8 mouse cellular contexts compared by ENCODE assay signal in the genomic region with DNA sequence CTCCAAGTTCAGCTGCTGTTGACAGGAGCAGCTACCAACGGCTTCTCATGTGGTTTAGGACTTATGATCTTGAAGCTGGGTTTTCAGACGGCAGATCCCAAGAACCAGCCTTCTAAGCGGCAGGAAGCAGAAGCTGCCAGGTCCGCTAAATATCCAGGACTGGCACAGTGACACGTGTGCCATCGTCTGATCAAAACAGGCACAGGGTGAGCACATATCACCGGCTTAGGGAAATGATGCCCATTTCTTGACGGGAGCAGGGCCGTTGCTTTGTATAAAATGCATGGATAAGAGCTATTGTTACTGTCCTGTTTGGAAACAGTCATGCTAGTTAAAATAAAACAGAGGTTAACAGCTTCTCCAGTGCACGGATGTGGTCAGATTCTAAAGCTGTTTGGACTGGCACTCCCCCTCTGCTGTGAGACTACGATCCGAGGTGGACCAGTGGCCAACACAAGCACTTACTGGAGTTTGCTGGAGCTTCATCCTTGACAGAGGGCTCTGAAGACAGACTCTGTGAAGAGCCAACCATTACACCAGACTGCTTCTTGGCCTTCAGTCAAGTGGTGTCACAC. TPM values are rescaled to one million over a fixed set of nuclear protein-coding genes. Genes with fewer than 3 reads are reported as not detected.
DNase-seq lines count a peak whose midpoint lies in the region; ATAC-seq and TF ChIP-seq lines count a peak whose summit lies in the region.

No protein-coding gene starts in this region.

- no peak for TF ChIP-seq POLR2A in testis, adult 2 months (IDR thresholded peaks at IDR 0.05; ENCODE audit: control insufficient read depth, low read depth, low read length)

- H3K9me3 ChIP-seq in forebrain, postnatal 0 days (ENCODE audit: low read length) = no peaks in the 10 kb centered on the region
- no peaks in the 10 kb centered on the region for H3K9me3 ChIP-seq in liver, embryonic 14.5 days (ENCODE audit: control insufficient read depth, low read length)

- 46% methylated on average over 12 of the region's 12 CpGs for WGBS in forebrain, postnatal 0 days
- WGBS in liver, embryonic 14.5 days (ENCODE audit: insufficient replicate concordance) = 21% methylated on average over 12 of the region's 12 CpGs

- no peaks in the 10 kb centered on the region for H3K36me3 ChIP-seq in testis, adult 2 months (ENCODE audit: control insufficient read depth, insufficient read depth, low read length)
- H3K36me3 ChIP-seq in forebrain, postnatal 0 days (ENCODE audit: insufficient read depth) = peaks cover 8% of the 10 kb centered on the region; the same call in 1 of the 2 replicates
- peaks cover 8% of the 10 kb centered on the region for H3K36me3 ChIP-seq in liver, embryonic 14.5 days (replicated peaks; ENCODE audit: control insufficient read depth, insufficient read depth, low read depth)

- peak; percentile 9; the same call in 1 of the 2 replicates for ATAC-seq in forebrain, postnatal 0 days
- peak; percentile 31; the same call in 1 of the 2 replicates for ATAC-seq in liver, embryonic 14.5 days (ENCODE audit: insufficient read depth)

- no peak for TF ChIP-seq CTCF in testis, adult 2 months (IDR thresholded peaks at IDR 0.05; ENCODE audit: control insufficient read depth, insufficient read depth, insufficient replicate concordance, low read depth, low read length)
- no peak for TF ChIP-seq CTCF in forebrain, postnatal 0 days (IDR thresholded peaks at IDR 0.05; ENCODE audit: low read depth)
- TF ChIP-seq CTCF in liver, embryonic 14.5 days (IDR thresholded peaks at IDR 0.05; ENCODE audit: low read depth) = no peak

- no peak for TF ChIP-seq EP300 in liver, embryonic 14.5 days (IDR thresholded peaks at IDR 0.05; ENCODE audit: low read depth)

- H3K4me3 ChIP-seq in testis, adult 2 months (ENCODE audit: control insufficient read depth, low read depth, low read length) = peak overlapping the region; percentile 22
- peak overlapping the region; percentile 27 for H3K4me3 ChIP-seq in forebrain, postnatal 0 days (ENCODE audit: low read depth, low read length)
- H3K4me3 ChIP-seq in liver, embryonic 14.5 days (ENCODE audit: insufficient read depth in 1 of 2, low read depth in 2 of 2, low read length in 2 of 2) = peak overlapping the region; percentile 62 to 76

- no peak for DNase-seq in testis, postnatal 10 days (ENCODE audit: low spot score)
- DNase-seq in forebrain, postnatal 0 days = no peak
- DNase-seq in liver, embryonic 14.5 days (ENCODE audit: low read depth in 3 of 3, low spot score in 3 of 3) = no peak
- DNase-seq in right cerebral cortex, postnatal 4 days = no peak
- no peak for DNase-seq in spleen, adult 18-20 months
- DNase-seq in cerebellum, adult 8-10 months = no peak
- no peak for DNase-seq in frontal cortex, postnatal 25 days (ENCODE audit: low spot score in 2 of 2)

- no peaks in the 10 kb centered on the region for H3K27me3 ChIP-seq in testis, adult 2 months (ENCODE audit: control insufficient read depth, insufficient read depth, low read length)
- no peaks in the 10 kb centered on the region for H3K27me3 ChIP-seq in forebrain, postnatal 0 days (ENCODE audit: insufficient read depth, low read length)
- no peaks in the 10 kb centered on the region for H3K27me3 ChIP-seq in liver, embryonic 14.5 days (ENCODE audit: control insufficient read depth, insufficient read depth, low read length)

- no peak overlapping the region for H3K27ac ChIP-seq in testis, adult 2 months (ENCODE audit: control insufficient read depth, insufficient read depth, low read depth, low read length)
- H3K27ac ChIP-seq in forebrain, postnatal 0 days (ENCODE audit: low read depth, low read length) = no peak overlapping the region
- peak overlapping the region; percentile 92 for H3K27ac ChIP-seq in liver, embryonic 14.5 days

- peak overlapping the region; percentile 51 for H3K4me2 ChIP-seq in forebrain, postnatal 0 days (ENCODE audit: low read depth)
- H3K4me2 ChIP-seq in liver, embryonic 14.5 days (ENCODE audit: low read depth) = peak overlapping the region; percentile 89

- peak overlapping the region; percentile 33 for H3K9ac ChIP-seq in forebrain, postnatal 0 days
- H3K9ac ChIP-seq in liver, embryonic 14.5 days (replicated peaks) = peak overlapping the region; percentile 83

- H3K4me1 ChIP-seq in testis, adult 2 months (ENCODE audit: control insufficient read depth, insufficient read depth, low read length) = peaks cover 12% of the 10 kb centered on the region
- no peaks in the 10 kb centered on the region for H3K4me1 ChIP-seq in forebrain, postnatal 0 days (ENCODE audit: insufficient read depth)
- peaks cover 17 to 24% of the 10 kb centered on the region in 2 experiments for H3K4me1 ChIP-seq in liver, embryonic 14.5 days (replicated peaks; ENCODE audit: control insufficient read depth in 2 of 2, insufficient read depth in 2 of 2, low read length in 1 of 2)

RNA-seq across cellular contexts. Expression of a gene that starts 17.6 kb away (rescaled TPM):
- polyA plus RNA-seq in testis, adult 2 months (2012; rRNA removed) = 23.3 and 27.2 TPM in 2 replicates
- 118 and 146 TPM in 2 replicates for total RNA-seq in forebrain, postnatal 0 days (2014; rRNA removed)
- 186 and 197 TPM in 2 replicates for polyA plus RNA-seq in forebrain, postnatal 0 days (2015; fragmentation: Nextera tagmentation; extraction: Ambion mirVana)
- 88.0 and 101 TPM in 2 replicates for polyA plus RNA-seq in liver, embryonic 14.5 days (2012; rRNA removed)
- polyA plus RNA-seq in liver, embryonic 14.5 days (2014; fragmentation: Nextera tagmentation; extraction: Ambion mirVana) = 211 and 228 TPM in 2 replicates

RNA-seq across cellular contexts. Expression of a gene that starts 38.5 kb away (rescaled TPM):
- 979 and 1,049 TPM in 2 replicates for polyA plus RNA-seq in testis, adult 2 months (2012; rRNA removed)
- 609 and 774 TPM in 2 replicates for total RNA-seq in forebrain, postnatal 0 days (2014; rRNA removed)
- polyA plus RNA-seq in forebrain, postnatal 0 days (2015; fragmentation: Nextera tagmentation; extraction: Ambion mirVana) = 566 and 750 TPM in 2 replicates
- polyA plus RNA-seq in liver, embryonic 14.5 days (2012; rRNA removed) = 1,092 and 1,411 TPM in 2 replicates
- polyA plus RNA-seq in liver, embryonic 14.5 days (2014; fragmentation: Nextera tagmentation; extraction: Ambion mirVana) = 774 and 822 TPM in 2 replicates
